Mouse (Mus musculus) cerebellum, adult 9-10 months (tissue): ENCODE results near the gene Pdlim5.

ENCODE experiments used
- DNase-seq: peaks from one replicate; pipeline ENCODE4 v3.0.0; 2022

Pdlim5 gene

DNA sequence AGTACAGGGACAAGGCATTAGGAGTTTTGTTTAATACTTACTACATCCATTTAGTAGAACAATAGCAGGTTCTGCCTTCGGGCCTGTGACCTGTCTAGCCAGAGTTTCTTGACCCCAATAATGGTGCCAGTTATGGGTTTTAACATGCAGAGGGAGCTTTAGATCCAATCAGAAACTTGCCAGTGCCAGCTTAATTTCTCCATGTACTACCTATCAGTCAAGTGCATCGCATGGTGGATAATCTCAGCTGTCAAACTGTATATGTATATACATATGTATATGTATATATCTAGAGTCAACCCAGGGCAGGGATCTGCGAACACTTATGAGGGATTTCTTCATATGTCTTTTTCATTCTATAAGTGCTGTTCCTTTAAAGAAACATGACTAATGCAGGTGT, 61.0 kb downstream of the Pdlim5 start:
- no peak for DNase-seq

DNA sequence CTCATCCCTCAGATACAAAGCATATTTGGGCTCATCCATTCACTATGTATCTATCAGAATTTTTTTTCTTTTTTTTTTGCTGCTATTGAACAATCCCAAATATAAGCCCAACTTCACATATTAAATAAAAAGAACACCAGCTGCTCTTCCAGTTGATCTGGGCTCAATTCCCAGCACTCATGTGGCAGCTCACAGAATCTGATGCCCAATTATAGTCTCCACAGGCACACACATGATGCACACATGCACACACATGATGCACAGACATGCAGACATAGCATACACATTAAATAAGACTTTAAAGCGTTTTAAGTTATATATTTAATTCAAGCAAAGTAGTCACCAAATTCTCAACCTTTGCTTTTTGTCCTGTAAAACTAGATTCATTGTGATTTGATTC, 62.0 kb downstream of the Pdlim5 start:
- no peak for DNase-seq

DNA sequence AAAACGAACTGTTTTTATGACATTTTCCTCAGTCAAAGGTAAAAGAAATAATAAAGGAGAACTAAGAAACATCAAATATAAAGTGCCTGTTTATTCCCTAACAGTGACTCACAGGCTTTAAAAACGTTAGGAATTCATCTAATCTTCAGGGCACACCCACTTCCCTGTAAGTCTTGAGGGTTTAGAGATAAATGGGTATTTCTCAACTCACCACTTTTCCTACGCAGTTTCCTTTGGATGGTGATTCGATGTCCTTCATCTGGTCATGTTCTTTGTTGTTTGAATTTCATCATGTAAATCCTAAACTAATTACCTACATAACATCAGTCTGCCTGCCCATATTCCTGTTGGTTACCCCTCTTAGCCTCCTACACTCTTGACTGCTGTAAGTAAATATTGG, 62.8 kb downstream of the Pdlim5 start:
- no peak for DNase-seq

GRCm38 (mm10) chr3:142331872-142332554, 63.5 kb downstream of the Pdlim5 start:
- DNase-seq = no peak

DNA sequence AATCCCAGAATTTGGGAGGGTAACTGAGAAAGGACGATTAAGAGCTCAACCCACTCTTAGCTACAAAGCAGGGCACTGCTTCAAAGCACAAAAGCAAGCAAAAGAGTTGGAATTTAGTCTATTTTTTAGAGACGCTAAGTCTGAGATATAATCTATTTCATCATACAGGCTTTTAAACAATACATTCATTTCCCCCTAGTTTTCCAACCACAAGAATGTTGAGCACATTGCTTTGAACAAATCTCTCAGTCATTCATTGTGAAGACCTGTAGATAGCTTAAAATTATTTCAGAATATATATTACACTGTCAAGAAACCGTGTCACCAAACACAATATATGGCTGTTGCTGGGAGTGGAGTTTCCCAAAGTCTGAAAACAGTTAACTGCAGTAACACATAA, 65.1 kb downstream of the Pdlim5 start:
- no peak for DNase-seq

- DNase-seq = no peak
Measured at GRCm38 (mm10) chr3:142323592-142323991, 71.9 kb downstream of the Pdlim5 start.

- DNase-seq = peak; percentile 7
Measured at GRCm38 (mm10) chr3:142321930-142322329, 73.6 kb downstream of the Pdlim5 start.

DNA sequence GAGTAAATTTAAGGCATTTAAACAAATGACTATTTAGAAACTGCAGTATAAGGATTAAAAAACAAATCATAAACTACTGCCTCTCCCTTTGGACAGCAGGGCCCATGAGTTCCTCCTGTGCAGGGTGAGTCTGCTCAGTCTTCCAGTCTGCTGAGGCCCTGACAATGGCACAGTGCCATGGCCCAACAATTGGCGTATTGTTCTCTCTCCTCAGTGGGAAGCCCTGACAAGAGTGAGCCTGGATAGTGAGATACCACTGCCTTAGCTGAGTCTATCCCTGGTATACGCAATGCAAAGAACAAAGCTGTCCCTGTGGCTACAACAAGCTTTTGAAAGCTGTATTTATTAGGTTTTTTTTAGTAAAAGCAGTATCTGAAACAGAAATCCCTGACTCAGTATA, 77.3 kb downstream of the Pdlim5 start:
- DNase-seq = peak; percentile 20

DNA sequence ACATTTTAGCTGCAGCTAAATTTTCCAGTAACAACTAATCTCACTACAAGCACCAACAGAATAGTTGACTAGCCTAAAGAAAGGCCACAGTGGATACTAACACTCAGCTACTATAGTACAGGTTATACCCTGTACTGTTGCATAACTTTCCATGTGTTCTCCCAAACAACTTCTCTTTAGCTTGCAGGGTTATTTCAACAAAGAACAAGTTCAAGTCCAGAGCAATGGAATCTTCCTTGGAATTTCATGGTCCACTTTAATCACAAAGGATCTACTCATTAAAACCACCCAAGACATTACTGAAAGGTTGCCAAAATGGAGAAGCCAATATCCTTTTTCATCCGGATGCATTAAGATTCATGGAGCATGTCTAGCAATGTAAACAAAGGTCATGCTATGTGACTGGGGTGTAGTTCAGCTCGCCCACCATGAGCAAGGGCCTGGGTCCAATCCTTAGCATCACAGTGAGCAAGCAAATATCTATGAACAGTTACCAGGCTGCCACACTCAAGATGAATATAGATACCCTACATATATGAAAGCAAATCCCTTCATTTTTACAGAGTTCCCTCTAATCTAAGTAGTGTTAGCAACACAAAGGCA, 79.3 kb downstream of the Pdlim5 start:
- no peak for DNase-seq

DNA sequence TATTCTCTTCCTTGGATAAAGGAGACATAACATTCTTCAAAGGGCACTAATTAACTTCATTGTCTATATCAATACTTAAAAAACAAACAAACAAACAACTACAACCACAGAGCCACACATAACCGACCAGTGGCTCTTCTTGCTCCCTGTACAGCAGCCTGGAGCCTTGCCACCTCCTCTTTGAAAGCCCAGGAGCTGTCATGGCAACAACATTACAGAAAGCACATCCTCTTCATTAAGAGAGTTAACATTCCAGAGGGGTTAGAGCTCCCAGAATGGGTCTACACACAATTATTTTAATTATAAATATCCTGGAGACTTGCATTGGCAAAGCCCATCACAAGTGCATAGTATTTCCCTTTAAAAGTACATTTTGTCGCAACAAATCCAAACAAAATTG, 84.4 kb downstream of the Pdlim5 start:
- no peak for DNase-seq

- no peak for DNase-seq
Measured at GRCm38 (mm10) chr3:142310446-142310845, 85.0 kb downstream of the Pdlim5 start.

DNA sequence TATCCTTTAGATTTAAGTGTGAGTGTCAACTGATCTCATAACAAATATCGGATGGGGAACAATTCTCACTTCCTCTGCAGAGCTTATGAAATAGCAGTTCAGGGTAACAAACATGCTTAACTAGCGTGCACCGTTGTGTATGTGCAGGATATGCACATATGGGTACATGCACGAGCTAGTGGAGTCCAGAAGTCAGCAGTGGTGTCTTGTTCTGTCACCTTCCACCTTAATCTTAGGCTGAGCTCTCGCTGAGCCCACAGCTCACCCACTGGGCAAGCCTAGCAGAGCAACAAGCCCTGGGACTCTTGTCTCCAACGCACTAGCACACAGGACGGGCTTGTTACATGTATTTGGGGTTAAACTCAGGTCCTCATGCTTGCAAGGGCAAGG, 100.2 kb downstream of the Pdlim5 start:
- no peak for DNase-seq

- DNase-seq = peak; percentile 22
Measured at GRCm38 (mm10) chr3:142294616-142295286, 100.7 kb downstream of the Pdlim5 start.

DNA sequence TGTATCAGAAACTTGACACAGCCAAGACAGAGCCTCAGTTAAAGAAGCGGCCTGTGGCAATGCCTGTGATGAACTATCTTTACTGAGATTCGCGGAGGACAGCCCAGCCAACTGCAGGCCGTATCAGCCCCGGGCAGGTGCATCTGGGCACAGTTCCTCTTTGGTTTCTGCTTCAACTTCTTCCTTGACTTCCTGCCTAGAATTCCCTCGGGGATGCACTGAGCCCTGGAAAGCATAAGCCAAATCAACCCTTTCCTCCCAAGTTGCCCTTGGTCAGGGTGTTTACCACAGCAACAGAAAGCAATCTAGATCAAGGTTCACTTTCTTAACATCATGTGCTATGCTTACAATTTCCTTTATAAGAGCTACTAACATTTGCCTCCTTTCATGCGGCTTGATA, 101.9 kb downstream of the Pdlim5 start:
- DNase-seq = no peak

- DNase-seq = peak; percentile 55
Measured at GRCm38 (mm10) chr3:142282706-142283105, 112.8 kb downstream of the Pdlim5 start.

- DNase-seq = no peak
Measured at GRCm38 (mm10) chr3:142281656-142282055, 113.8 kb downstream of the Pdlim5 start.

- DNase-seq = no peak
Measured at GRCm38 (mm10) chr3:142281093-142281445, 114.4 kb downstream of the Pdlim5 start.

GRCm38 (mm10) chr3:142280366-142281092, 115.0 kb downstream of the Pdlim5 start:
- DNase-seq = no peak

DNA sequence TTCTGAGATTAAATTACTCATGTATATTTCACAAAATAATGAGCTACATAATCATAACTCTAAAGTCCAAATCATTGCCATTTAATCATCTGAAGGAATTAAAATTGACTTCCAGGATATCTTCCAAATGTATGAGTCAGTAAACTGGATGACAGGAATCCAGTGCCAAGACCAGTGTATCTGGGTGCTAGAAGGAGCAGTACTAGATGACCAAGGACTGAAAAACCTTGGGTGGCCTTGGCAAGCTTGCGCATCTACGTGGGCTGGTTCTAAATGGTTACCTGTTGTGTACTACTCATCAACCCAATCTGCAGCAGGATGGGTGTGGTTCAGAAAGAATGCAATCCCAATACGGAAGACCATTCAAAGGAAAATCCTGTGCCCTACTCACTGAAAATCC, 116.5 kb downstream of the Pdlim5 start:
- DNase-seq = no peak

DNA sequence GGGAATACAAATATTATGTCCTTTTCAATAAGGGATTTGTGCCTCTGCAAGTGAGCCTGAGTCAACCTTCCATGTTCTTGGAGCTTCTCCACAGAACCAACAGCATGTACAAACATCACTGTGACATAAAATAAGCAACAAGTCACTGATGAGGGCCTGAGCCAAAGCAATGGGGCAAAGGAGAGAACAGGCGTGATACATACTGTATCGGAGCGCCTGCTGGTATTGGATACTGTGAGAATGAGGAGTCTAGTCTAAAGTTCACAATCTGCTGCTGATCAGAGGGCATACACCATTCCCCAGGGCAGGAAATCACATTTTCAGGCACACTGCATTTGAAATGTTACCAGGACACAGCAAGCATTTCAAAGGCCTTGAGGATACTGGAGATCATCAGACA, 119.0 kb downstream of the Pdlim5 start:
- no peak for DNase-seq

DNA sequence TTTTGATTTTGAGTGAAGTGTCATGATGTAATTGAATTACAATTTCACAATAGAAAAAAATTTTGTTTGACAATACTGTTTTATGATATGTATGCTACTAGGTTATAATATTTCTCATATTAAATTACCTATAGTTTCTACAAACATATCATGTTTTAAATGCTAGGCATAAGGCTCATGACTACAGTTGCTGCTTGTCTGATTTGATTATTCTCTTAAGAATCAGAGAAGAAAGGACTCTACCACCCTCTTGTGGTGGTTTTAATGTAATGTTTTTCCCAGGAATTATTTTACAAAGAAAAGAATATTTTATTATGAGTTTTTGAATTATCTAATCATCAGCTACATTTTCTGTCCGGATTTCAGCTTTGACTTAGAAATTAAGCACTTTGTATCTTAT, 120.5 kb downstream of the Pdlim5 start:
- DNase-seq = peak; percentile 16

GRCm38 (mm10) chr3:142274451-142274850, 121.0 kb downstream of the Pdlim5 start:
- DNase-seq = no peak

DNA sequence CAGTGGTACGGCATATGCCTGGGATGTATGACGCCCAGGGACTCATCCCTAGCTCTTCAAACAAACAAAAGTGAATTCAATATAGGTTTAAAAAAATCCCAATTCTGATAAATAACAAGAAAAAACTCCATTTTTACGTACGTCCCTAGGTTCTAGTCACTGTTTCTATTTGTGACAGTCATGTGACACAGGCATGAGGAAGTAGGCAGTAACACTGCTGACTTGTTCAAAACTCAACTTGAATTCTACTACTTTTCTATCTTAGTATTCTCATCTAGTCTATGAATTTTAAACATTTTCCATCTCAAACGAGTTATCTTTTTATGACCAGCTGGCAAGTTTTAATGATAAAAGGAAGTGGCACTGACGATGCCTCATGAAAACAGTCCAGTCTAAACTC, 122.2 kb downstream of the Pdlim5 start:
- DNase-seq = no peak

DNA sequence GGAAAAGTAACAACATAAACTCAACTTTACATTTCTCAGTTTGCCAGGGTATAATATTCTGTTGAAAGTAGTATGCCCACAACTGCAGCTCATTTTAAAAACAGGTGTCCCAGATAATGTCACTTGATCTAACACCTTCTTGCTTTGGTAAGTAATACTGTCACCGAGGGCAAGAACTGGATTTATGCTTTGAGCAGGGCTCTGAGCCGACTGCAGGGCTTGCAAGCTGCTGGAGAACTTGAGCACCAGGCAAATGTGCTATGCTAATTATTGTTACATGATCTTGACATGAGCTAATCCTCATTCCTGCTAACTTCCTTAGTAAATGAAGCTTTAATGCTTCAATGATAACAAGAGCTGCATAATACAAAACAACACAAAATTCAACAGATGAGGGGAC, 139.1 kb downstream of the Pdlim5 start:
- no peak for DNase-seq
